Mouse (Mus musculus) midbrain, postnatal 0 days (tissue): ENCODE measurements around the gene Dupd1. TPM values are rescaled to one million over a fixed set of nuclear protein-coding genes. Genes with fewer than 3 reads are reported as not detected.

ENCODE experiments used
- ATAC-seq: fragments of 200-750 bp; cut with Nextera tagmentation; 2 replicates; pipeline ENCODE4 v1.8.0; 2017; ENCODE audit warnings: moderate number of reproducible peaks, mild to moderate bottlenecking, moderate TSS enrichment, moderate library complexity; ENCODE audit not compliant: low FRiP score
- DNase-seq: peaks from one replicate; pipeline ENCODE4 v3.0.0-alpha.2; 2015; ENCODE audit warnings: low spot score
- H3K27ac ChIP-seq: fragments of 300-500 bp; sonication (generic); 2 replicates; pipeline ENCODE4 v1.5.1; 2014; ENCODE audit warnings: low read depth, mild to moderate bottlenecking, low read length, mixed read lengths
- H3K27me3 ChIP-seq: fragments of 300-500 bp; sonication (generic); 2 replicates; pipeline ENCODE4 v1.6.1; 2014; ENCODE audit warnings: low read length, control low read depth, mixed read lengths; ENCODE audit not compliant: insufficient read depth
- H3K36me3 ChIP-seq: fragments of 300-500 bp; sonication (generic); 2 replicates; pipeline ENCODE4 v1.6.1; 2014; ENCODE audit warnings: low read length, control low read depth, mixed read lengths; ENCODE audit not compliant: insufficient read depth
- H3K4me1 ChIP-seq: fragments of 300-500 bp; sonication (generic); 2 replicates; pipeline ENCODE4 v1.6.1; 2014; ENCODE audit warnings: mild to moderate bottlenecking, control low read depth, antibody characterized with exemption, low read length, mixed read lengths; ENCODE audit not compliant: insufficient read depth
- H3K4me2 ChIP-seq: fragments of 300-500 bp; sonication (generic); 2 replicates; pipeline ENCODE4 v1.6.1; 2014; ENCODE audit warnings: low read depth, mild to moderate bottlenecking, low read length, mixed read lengths; ENCODE audit not compliant: poor library complexity, severe bottlenecking
- H3K4me3 ChIP-seq: fragments of 300-500 bp; sonication (generic); 2 replicates; pipeline ENCODE4 v1.5.1; 2014; ENCODE audit warnings: low read depth, mild to moderate bottlenecking, low read length, moderate library complexity
- H3K9ac ChIP-seq: fragments of 300-500 bp; sonication (generic); replicated peaks from 2 replicates; pipeline ENCODE4 v1.6.1; 2014; ENCODE audit warnings: mild to moderate bottlenecking, low read length, moderate library complexity, mixed read lengths; ENCODE audit not compliant: poor library complexity, severe bottlenecking
- H3K9me3 ChIP-seq: fragments of 300-500 bp; sonication (generic); 2 replicates; pipeline ENCODE4 v1.6.1; 2016; ENCODE audit warnings: low read length, control low read depth
- CTCF ChIP-seq: IDR thresholded peaks from 2 replicates; pipeline ENCODE4 v1.5.1; 2016; ENCODE audit warnings: antibody characterized with exemption, mild to moderate bottlenecking
- WGBS: fragments of 180-500 bp; shearing (Covaris S2); extraction: QIAGEN DNeasy Blood & Tissue Kit; methylation state at CpG from one replicate; pipeline ENCODE4 v1.1.7; 2014; 5-methylcytosine and 5-hydroxymethylcytosine counted together
- polyA plus RNA-seq: library from polyadenylated mRNA; unstranded; fragments of >200 nt; fragmentation: Nextera tagmentation; extraction: Ambion mirVana; gene quantifications from 2 replicates; pipeline ENCODE4 v1.2.1, GENCODE M21; 2015
- total RNA-seq: library from RNA; depleted of rRNA; stranded (reverse); fragments of >200 nt; gene quantifications from 2 replicates; pipeline ENCODE4 v1.2.3, GENCODE M21; 2014

Dupd1 gene
- total and polyA plus RNA-seq, 2 experiments from 2014 or later, result 0.41 to 1.4 TPM

DNA sequence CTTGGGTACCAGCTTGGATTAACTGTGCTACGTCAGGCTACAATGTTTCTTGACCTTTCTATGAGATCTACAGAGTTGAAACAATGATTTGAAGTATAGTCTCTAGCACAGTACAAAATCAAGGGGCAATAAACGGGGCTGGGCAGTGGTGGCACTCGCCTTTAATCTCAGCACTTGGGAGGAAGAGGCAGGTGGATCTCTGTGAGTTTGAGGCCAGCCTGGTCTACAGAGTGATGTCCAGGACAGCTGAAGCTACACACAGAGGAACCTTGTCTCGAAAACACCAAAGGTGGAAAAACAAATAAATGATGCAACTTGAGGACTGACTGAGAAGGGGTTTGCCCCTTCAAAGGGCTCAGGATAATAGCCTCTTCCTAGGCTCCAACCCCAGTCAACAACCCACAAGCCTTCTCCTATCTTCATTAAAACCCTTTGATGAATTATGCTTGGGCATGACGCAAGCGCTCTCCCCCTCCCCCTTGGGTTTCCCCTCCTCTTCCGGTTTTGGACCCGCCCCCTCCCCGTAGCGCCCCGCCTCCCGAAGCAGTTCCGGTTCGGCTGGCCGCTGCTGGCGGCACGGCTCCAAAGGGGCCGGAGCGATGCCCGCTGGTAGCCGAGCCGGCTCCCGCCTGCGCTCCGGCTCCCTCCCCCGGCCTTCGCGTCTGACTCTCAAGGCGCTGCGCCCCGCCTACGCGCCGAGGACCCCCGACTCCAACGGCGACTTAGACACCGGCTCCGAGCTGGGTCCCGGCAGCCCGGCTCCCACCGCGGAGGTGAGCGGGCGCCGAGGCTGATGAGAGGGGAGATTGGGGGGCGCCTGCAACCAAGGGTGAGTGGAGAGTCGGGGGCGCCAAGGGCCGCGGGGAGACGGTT lies 35.9 kb upstream of the Dupd1 start, which contains the start of gene Samd8:
Gene Samd8, plus strand, starts transcription at position 524 of the 873 bp plus-strand sequence.
- Histone ChIP-seq H3K27ac (peak within 1 kb of the TSS; percentile 91), H3K4me3 (peak within 1 kb of the TSS; percentile 88), H3K9ac (peak within 1 kb of the TSS; percentile 98), H3K27me3 (no peaks in the 10 kb centered on the region), H3K36me3 (no peaks in the 10 kb centered on the region), H3K4me2 (peak within 1 kb of the TSS; percentile 61), H3K9me3 (no peaks in the 10 kb centered on the region), H3K4me1 (no peaks in the 10 kb centered on the region)
- peak; percentile 90 for ATAC-seq
- no peak for TF ChIP-seq CTCF
- 7% methylated on average over 50 of the region's 52 CpGs for WGBS
- peak; percentile 91 for DNase-seq

DNA sequence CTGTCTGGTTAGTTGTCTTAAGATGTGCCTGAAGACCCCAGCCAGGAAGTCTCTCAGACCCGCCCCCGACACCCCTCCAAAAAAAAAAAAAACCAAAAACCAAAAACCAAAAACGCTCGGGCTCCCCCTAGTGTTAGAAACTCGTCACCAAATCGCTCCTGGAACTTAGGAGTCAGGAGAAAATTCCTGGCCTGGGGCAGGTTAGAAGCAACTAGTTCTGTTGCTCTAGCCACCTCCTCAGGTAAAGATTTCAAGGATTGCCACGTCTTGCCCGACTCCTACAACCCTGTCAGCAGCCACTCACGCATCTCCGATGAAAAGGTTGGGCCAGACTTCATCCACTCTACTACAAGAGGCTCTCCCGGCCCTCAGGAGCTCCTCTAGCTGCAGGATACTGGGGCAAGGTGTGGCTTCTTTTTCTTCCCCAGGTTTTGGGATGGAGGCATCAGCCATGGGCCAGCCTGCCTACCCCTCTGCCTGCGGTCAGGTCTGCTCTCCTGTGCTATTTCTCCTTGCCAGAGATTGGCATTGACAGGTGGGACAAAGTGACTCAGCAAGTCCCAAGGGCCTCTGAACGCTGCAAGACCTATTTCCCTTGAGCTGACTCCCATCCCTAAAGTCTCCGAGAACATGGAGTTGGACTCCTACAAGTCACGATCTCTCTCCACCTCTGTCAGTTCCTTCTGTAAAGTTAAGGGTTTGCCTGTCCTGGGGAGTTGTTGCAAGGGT lies 33.9 kb upstream of the Dupd1 start:
- ATAC-seq (no peak), DNase-seq (peak; percentile 44)
- Histone ChIP-seq H3K27me3 (no peaks in the 10 kb centered on the region), H3K9ac (no peak overlapping the region), H3K36me3 (no peaks in the 10 kb centered on the region), H3K27ac (no peak overlapping the region), H3K4me2 (no peak overlapping the region), H3K4me3 (no peak overlapping the region), H3K4me1 (no peaks in the 10 kb centered on the region), H3K9me3 (no peaks in the 10 kb centered on the region)
- WGBS, result 41% methylated on average over 15 of the region's 15 CpGs
- peak; percentile 68 for TF ChIP-seq CTCF

DNA sequence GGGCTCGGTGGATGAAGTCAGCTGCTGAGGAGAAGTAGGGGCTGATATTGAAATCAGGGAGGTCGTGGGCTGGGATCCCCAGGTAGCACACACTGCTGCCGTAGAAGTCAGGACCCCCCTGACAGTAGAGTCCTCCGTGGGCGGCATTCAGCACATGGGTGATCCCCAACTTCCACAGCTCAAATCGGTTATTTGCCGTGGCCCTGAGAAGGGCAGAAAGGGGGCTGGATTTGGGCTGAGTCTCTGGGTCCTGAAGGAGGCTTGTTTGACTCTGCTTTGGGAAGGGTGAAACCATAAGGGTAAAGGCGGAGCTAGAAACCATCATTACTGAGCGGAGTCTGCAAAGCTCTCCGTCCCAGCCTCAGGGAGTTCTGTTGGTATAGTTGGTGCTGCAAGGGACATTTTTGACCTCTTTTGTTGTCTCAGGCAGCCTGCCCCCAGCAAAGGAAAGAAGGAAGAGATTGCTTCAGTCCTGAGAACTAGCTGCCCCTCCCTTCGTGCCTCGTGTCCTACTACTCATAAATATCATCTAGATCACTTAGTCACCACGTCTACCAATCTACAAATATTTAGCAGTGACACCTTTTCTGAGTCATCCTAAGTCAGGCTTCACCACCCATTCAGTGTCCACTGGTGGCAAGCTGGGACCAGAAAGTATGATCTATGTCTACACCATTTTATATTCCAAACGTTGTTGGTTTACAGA lies 33.2 kb upstream of the Dupd1 start:
- no peaks in the 10 kb centered on the region for H3K9me3 ChIP-seq
- no peak for DNase-seq
- H3K4me3 ChIP-seq, result no peak overlapping the region
- H3K4me2 ChIP-seq, result no peak overlapping the region
- no peak overlapping the region for H3K27ac ChIP-seq
- WGBS, result 74% methylated on average over 14 of the region's 14 CpGs
- 0 out of 2 replicates have a peak, but pooled peaks cover under 1% of the 10 kb centered on the region for H3K27me3 ChIP-seq
- ATAC-seq, result no peak
- no peak for TF ChIP-seq CTCF
- no peak overlapping the region for H3K9ac ChIP-seq
- no peaks in the 10 kb centered on the region for H3K36me3 ChIP-seq
- no peaks in the 10 kb centered on the region for H3K4me1 ChIP-seq

DNA sequence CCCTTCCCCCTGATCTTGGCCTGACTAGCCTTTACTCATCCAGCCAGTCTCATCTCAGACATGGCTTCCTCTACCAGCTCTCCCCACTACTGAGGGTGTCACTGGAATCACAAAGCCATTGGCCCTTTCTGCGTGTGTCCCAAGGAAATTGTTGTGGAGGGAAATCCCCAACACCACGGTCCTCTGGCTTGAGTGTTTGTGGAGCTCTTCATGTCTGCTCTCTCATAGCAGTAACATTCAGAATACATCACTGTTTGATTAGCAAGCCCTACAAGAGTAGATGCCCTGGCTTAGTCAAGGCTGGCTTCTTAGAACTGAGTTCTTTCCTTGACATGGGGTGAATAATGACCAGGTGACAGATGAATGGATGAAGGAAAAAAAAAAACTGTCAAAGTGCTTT lies 32.5 kb upstream of the Dupd1 start:
- Histone ChIP-seq H3K9ac (no peak overlapping the region), H3K4me3 (no peak overlapping the region), H3K27me3 (0 out of 2 replicates have a peak, but pooled peaks cover 3% of the 10 kb centered on the region), H3K4me1 (no peaks in the 10 kb centered on the region), H3K36me3 (no peaks in the 10 kb centered on the region), H3K4me2 (no peak overlapping the region), H3K27ac (no peak overlapping the region), H3K9me3 (no peaks in the 10 kb centered on the region)
- no peak for ATAC-seq
- 90% methylated on average over 2 of the region's 2 CpGs for WGBS
- no peak for DNase-seq
- no peak for TF ChIP-seq CTCF

DNA sequence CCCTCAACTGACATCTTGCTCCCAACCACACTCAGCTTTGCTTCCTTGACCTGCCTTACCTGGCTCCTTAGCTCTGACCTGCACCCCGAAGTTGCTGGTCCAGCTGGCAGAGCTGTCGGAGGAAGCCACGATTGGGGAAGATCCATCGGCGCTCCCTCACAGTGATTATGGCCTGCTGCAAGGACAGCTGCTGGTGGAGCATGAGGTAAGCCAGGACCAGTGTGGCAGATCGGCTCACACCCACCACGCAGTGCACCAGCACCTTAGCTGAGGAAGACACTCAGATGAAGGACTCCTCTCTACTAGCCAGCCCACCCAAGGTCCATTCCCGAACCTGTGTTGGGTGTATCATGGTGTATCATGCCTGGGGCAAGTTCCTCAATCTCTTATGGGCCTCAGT lies 31.9 kb upstream of the Dupd1 start:
- no peaks in the 10 kb centered on the region for H3K4me1 ChIP-seq
- H3K9me3 ChIP-seq, result no peaks in the 10 kb centered on the region
- 92% methylated on average over 8 of the region's 8 CpGs for WGBS
- no peak for ATAC-seq
- no peak for DNase-seq
- H3K4me2 ChIP-seq, result no peak overlapping the region
- no peaks in the 10 kb centered on the region for H3K36me3 ChIP-seq
- no peak overlapping the region for H3K9ac ChIP-seq
- H3K27me3 ChIP-seq, result 0 out of 2 replicates have a peak, but pooled peaks cover 3% of the 10 kb centered on the region
- TF ChIP-seq CTCF, result no peak
- no peak overlapping the region for H3K27ac ChIP-seq
- no peak overlapping the region for H3K4me3 ChIP-seq
